Comparison of ENCODE assay signal across 13 mouse cellular contexts in genomic region chr1:127230468-127230867, GRCm38 (mm10). TPM values are rescaled to one million over a fixed set of nuclear protein-coding genes. Genes with fewer than 3 reads are reported as not detected.
DNase-seq lines count a peak whose midpoint lies in the region; ATAC-seq and TF ChIP-seq lines count a peak whose summit lies in the region.
"Had no signal": no experiment of that assay in that cellular context is flagged by ENCODE, and none has a peak within 500 bp of the region (broad histone marks: within the 10 kb centered on the region; RNA-seq: fewer than 3 reads in every experiment).

No protein-coding gene starts in this region.

- no peak overlapping the region for H3K9ac ChIP-seq in lung, embryonic 14.5 days
- H3K9ac ChIP-seq: embryonic facial prominence, embryonic 15.5 days; limb, embryonic 13.5 days; midbrain, embryonic 12.5 days had no signal

- TF ChIP-seq CTCF in lung, embryonic 14.5 days (IDR thresholded peaks at IDR 0.05; ENCODE audit: low read depth) = no peak
- TF ChIP-seq CTCF in lung, adult 2 months (IDR thresholded peaks at IDR 0.05; ENCODE audit: insufficient read depth, low read length) = no peak
- no peak for TF ChIP-seq CTCF in layer of hippocampus, adult 2 months (conservative IDR thresholded peaks at IDR 0.05)

- no peaks in the 10 kb centered on the region for H3K9me3 ChIP-seq in lung, embryonic 14.5 days (ENCODE audit: low read depth, low read length)
- H3K9me3 ChIP-seq: embryonic facial prominence, embryonic 15.5 days; limb, embryonic 13.5 days; midbrain, embryonic 12.5 days had no signal

- no peaks in the 10 kb centered on the region for H3K4me1 ChIP-seq in lung, embryonic 14.5 days (ENCODE audit: insufficient read depth)
- H3K4me1 ChIP-seq in lung, adult 2 months (ENCODE audit: control insufficient read depth, insufficient read depth, low read length) = peaks cover 3% of the 10 kb centered on the region; the same call in 1 of the 2 replicates
- H3K4me1 ChIP-seq: embryonic facial prominence, embryonic 15.5 days had no signal

- no peak overlapping the region for H3K4me2 ChIP-seq in lung, embryonic 14.5 days
- H3K4me2 ChIP-seq: embryonic facial prominence, embryonic 15.5 days; limb, embryonic 13.5 days; midbrain, embryonic 12.5 days had no signal

- peak; percentile 87 for DNase-seq in heart, adult 11 months
- DNase-seq in heart, postnatal 4 days = no peak
- DNase-seq in lung, embryonic 14.5 days = no peak
- DNase-seq in lung, adult 2 months = no peak
- DNase-seq in lung, postnatal 36 days = peak; percentile 54
- DNase-seq in thymus, postnatal 4 days = peak; percentile 46
- DNase-seq in left cerebral cortex, adult 8-10 months (ENCODE audit: low spot score in 2 of 2) = no peak
- DNase-seq in layer of hippocampus, adult 2 months (ENCODE audit: low spot score in 2 of 2) = no peak
- DNase-seq: cerebellum, adult 9-10 months had no signal

- H3K27me3 ChIP-seq in lung, embryonic 14.5 days (ENCODE audit: insufficient read depth, low read length) = no peaks in the 10 kb centered on the region
- H3K27me3 ChIP-seq: embryonic facial prominence, embryonic 15.5 days; limb, embryonic 13.5 days; midbrain, embryonic 12.5 days had no signal

- no peaks in the 10 kb centered on the region for H3K36me3 ChIP-seq in lung, embryonic 14.5 days (ENCODE audit: insufficient read depth)
- H3K36me3 ChIP-seq: embryonic facial prominence, embryonic 15.5 days; limb, embryonic 13.5 days; midbrain, embryonic 12.5 days had no signal

- H3K27ac ChIP-seq in lung, embryonic 14.5 days (ENCODE audit: low read depth) = no peak overlapping the region
- H3K27ac ChIP-seq in layer of hippocampus, adult 2 months = no peak overlapping the region
- H3K27ac ChIP-seq: embryonic facial prominence, embryonic 15.5 days; heart, adult 2 months; limb, embryonic 13.5 days; midbrain, embryonic 12.5 days had no signal

- ATAC-seq in lung, embryonic 14.5 days (ENCODE audit: insufficient read depth) = peak; percentile 69; the same call in 1 of the 2 replicates

- 30% methylated on average over 2 of the region's 2 CpGs for WGBS in lung, embryonic 14.5 days
- 32% methylated on average over 2 of the region's 2 CpGs for WGBS in lung, adult 2 months

- no peak overlapping the region for H3K4me3 ChIP-seq in lung, embryonic 14.5 days (ENCODE audit: low read depth, low read length)
- no peak overlapping the region for H3K4me3 ChIP-seq in lung, adult 2 months (replicated peaks; ENCODE audit: extremely low read depth, low read depth, low read length)
- no peak overlapping the region for H3K4me3 ChIP-seq in layer of hippocampus, adult 2 months
- H3K4me3 ChIP-seq: embryonic facial prominence, embryonic 15.5 days; heart, adult 2 months; limb, embryonic 13.5 days; midbrain, embryonic 12.5 days had no signal

- TF ChIP-seq POLR2A in lung, adult 2 months (IDR thresholded peaks at IDR 0.05; ENCODE audit: borderline replicate concordance, extremely low read depth, low read depth, low read length) = no peak

RNA-seq across cellular contexts. Expression of gene Mgat5, which starts 25.7 kb away (rescaled TPM):
- total RNA-seq in heart, postnatal 4 days (2021) = 10 to 100 TPM; 18.3 to 21.4 TPM
- polyA plus RNA-seq in lung, embryonic 14.5 days (2014; fragmentation: Nextera tagmentation; extraction: Ambion mirVana) = 4.6 and 5.2 TPM in 2 replicates
- 6.9 and 9.0 TPM in 2 replicates for polyA plus RNA-seq in lung, adult 2 months (2012; rRNA removed)
- total RNA-seq in left cerebral cortex, adult 8-10 months (2022) = 10 to 100 TPM; 65.4 to 79.2 (median 69.7) TPM
- 10 to 100 TPM; 51.0 to 52.4 TPM for total RNA-seq in layer of hippocampus, adult 2 months (2021)

Comparison
In these comparisons a context has a peak if more than half of its experiments do, and no peak if none do; other contexts are left out.
1. DNase-seq: peak in heart, adult 11 months (single experiment), lung, postnatal 36 days (single experiment) and thymus, postnatal 4 days (single experiment); none in heart, postnatal 4 days (single experiment), lung, embryonic 14.5 days (single experiment), lung, adult 2 months (single experiment), left cerebral cortex, adult 8-10 months (0 of 2) and layer of hippocampus, adult 2 months (0 of 2).